Mouse (Mus musculus): ENCODE results near the gene Dnajc27.

DNA sequence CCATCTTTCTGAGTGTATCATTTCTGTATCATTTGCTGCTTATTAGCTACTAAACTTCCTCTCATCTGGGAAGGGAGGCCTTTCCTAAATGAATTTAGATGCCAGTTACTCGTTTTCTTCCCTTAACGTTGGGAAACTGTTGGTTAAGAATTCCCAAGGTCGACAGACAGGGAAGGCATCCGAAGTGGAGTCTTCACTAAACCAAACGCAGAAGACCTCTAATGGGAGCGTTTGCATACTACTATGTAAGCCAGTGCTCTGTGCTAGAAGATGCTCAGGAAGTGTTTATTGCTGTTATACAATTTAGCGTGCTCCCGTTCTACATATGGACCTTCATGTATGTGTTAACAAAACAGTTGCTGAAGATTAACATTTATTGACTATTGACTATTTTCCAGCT lies 1.1 kb downstream of the Dnajc27 start:
- TF ChIP-seq CTCF (conservative IDR thresholded peaks at IDR 0.05; ENCODE audit: low read length) (no peak), NANOG (IDR thresholded peaks at IDR 0.05; ENCODE audit: borderline replicate concordance, low read length) (no peak), POU5F1 (IDR thresholded peaks at IDR 0.05; ENCODE audit: borderline replicate concordance, low read length) (no peak)
